Mouse (Mus musculus): ENCODE results near the gene 1600014C23Rik. TPM values are rescaled to one million over a fixed set of nuclear protein-coding genes. Genes with fewer than 3 reads are reported as not detected.

The 1600014C23Rik gene
- total RNA-seq (2014; rRNA removed): not detected in 2 replicates
- 0.51 and 0.64 TPM in 2 replicates for polyA plus RNA-seq (2015; fragmentation: Nextera tagmentation; extraction: Ambion mirVana)

DNA sequence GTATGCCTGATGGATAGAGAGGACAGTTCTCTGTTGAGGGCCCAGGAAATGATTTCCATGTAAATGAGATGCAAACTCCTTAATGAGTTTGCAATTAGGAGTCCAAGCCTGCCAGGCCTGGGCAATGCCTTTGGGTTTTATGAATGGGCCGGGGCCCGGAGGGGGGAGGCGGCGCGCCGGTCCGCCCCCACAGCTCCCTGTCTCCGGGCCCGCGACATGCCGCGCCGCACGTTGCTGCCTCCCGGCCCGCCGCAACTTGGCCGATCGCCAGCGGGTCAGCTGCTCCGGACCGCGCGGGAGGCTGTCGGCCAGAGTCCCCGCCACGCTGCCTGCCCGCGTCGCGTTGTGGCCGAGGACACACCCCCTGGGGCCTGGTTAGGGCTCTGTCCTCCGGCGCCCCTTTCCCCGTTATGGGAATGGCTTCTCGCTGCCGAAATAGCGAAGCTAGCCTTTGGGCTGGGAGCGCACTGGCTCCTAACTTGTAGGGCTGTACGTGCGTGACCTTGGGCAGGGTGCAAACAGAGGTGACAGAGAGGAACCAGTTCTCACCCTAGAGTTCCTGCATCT is at the start of gene 1600014C23Rik:
1600014C23Rik (minus strand) TSS at position 110 of the 567 bp plus-strand sequence.
- WGBS: 1% methylated on average over 37 of the region's 41 CpGs

DNA sequence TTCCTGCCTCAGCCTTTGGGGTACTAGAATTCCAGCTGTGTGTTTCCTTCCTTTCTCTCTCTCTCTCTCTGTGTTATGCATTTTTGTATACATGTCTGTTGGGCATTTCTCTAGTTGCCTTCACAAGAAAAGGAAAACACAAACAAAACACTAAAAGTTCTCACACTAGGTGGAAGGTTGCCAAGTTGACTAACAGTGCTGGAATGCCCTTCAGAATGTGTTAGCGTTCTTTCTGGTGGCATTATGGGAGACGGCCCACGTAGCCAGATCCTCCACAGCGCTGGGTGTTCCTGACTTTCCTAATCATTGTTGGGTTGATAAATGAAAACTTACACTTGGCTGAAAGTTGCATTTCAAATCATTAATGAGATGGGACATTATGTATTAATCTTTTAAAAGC is 44.8 kb upstream of the 1600014C23Rik start:
- WGBS: 82% methylated on average over 4 of the region's 4 CpGs
- no peaks in the 10 kb centered on the region for H3K4me1 ChIP-seq (ENCODE audit: insufficient read depth, low read length)
- DNase-seq (ENCODE audit: low spot score): no peak
- H3K9me3 ChIP-seq (ENCODE audit: low read length): no peaks in the 10 kb centered on the region
- H3K4me2 ChIP-seq (ENCODE audit: low read depth, low read length): no peak overlapping the region
- no peak overlapping the region for H3K9ac ChIP-seq (replicated peaks; ENCODE audit: low read length)
- no peak overlapping the region for H3K27ac ChIP-seq
- no peaks in the 10 kb centered on the region for H3K36me3 ChIP-seq (ENCODE audit: insufficient read depth, low read length)
- H3K27me3 ChIP-seq (ENCODE audit: insufficient read depth, low read length): no peaks in the 10 kb centered on the region
- TF ChIP-seq CTCF (IDR thresholded peaks at IDR 0.05; ENCODE audit: low read depth): no peak
- H3K4me3 ChIP-seq (ENCODE audit: low read length): no peak overlapping the region
- ATAC-seq: no peak

More for the DNA sequence above, at the start of gene 1600014C23Rik:
- no peaks in the 10 kb centered on the region for H3K36me3 ChIP-seq (ENCODE audit: insufficient read depth, low read length)
- H3K27ac ChIP-seq: peak within 1 kb of the TSS; percentile 56; the same call in 1 of the 2 replicates
- no peak for TF ChIP-seq CTCF (IDR thresholded peaks at IDR 0.05; ENCODE audit: low read depth)
- H3K9me3 ChIP-seq (ENCODE audit: low read length): no peaks in the 10 kb centered on the region
- peak within 1 kb of the TSS; percentile 57 for H3K4me2 ChIP-seq (ENCODE audit: low read depth, low read length)
- DNase-seq (ENCODE audit: low spot score): peak; percentile 81
- H3K4me1 ChIP-seq (ENCODE audit: insufficient read depth, low read length): peaks cover 18% of the 10 kb centered on the region; the same call in 1 of the 2 replicates
- H3K27me3 ChIP-seq (ENCODE audit: insufficient read depth, low read length): no peaks in the 10 kb centered on the region
- peak within 1 kb of the TSS; percentile 7; the same call in 1 of the 2 replicates for H3K9ac ChIP-seq (replicated peaks; ENCODE audit: low read length)
- ATAC-seq: peak; percentile 55
- H3K4me3 ChIP-seq (ENCODE audit: low read length): peak within 1 kb of the TSS; percentile 29

DNA sequence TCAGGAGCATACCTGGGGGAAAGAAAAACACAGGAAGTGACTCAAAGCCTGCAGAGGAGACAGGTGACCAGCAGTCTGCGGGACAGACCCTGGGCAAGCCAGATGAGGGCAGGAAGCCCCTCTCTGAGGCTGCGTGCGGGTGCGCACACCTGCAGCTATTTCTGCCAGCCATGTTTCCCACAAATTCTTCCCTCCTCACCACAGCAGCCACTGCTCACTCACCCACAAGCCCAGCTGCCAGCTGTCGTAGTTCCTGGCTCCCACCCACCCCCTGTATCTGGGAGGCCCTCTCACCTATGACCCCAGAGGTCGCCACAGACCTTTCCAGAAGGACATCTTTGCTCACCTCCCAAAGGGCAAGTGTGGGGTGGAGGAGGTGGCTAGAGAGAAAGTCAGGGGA is 43.8 kb upstream of the 1600014C23Rik start:
- no peak for ATAC-seq

DNA sequence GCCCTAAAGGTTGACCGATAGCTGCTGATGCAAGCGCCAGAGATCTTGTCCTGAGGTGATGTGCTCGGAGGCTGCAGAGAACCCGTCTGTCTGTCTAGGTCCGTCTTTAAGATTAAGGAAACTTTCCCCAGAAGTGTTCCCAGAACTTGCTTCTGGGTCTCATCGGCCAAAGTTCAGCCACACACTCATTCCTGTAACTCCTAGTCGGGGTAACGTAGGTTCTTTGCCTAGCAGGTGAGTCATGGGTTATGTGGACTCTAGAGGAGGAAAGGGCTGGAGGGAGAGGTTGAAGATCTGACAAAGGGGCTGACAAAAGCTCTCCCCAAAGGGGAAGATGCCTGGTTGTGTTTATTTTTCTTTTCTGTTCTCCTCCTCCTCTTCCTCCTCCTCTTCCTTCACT is 42.5 kb upstream of the 1600014C23Rik start:
- 94% methylated on average over 8 of the region's 8 CpGs for WGBS
- no peak overlapping the region for H3K4me3 ChIP-seq (ENCODE audit: low read length)
- DNase-seq (ENCODE audit: low spot score) (no peak), ATAC-seq (no peak)
- H3K36me3 ChIP-seq (ENCODE audit: insufficient read depth, low read length): no peaks in the 10 kb centered on the region
- H3K27ac ChIP-seq: no peak overlapping the region
- TF ChIP-seq CTCF (IDR thresholded peaks at IDR 0.05; ENCODE audit: low read depth): no peak
- H3K9me3 ChIP-seq (ENCODE audit: low read length): no peaks in the 10 kb centered on the region
- no peaks in the 10 kb centered on the region for H3K4me1 ChIP-seq (ENCODE audit: insufficient read depth, low read length)
- H3K27me3 ChIP-seq (ENCODE audit: insufficient read depth, low read length): no peaks in the 10 kb centered on the region
- H3K9ac ChIP-seq (replicated peaks; ENCODE audit: low read length): no peak overlapping the region
- H3K4me2 ChIP-seq (ENCODE audit: low read depth, low read length): no peak overlapping the region

More for the DNA sequence above, 43.8 kb upstream of the 1600014C23Rik start:
- no peak for DNase-seq (ENCODE audit: low spot score)
- Histone ChIP-seq H3K9me3 (ENCODE audit: low read length) (no peaks in the 10 kb centered on the region), H3K36me3 (ENCODE audit: insufficient read depth, low read length) (no peaks in the 10 kb centered on the region), H3K4me2 (ENCODE audit: low read depth, low read length) (no peak overlapping the region), H3K27me3 (ENCODE audit: insufficient read depth, low read length) (no peaks in the 10 kb centered on the region), H3K4me1 (ENCODE audit: insufficient read depth, low read length) (no peaks in the 10 kb centered on the region), H3K4me3 (ENCODE audit: low read length) (no peak overlapping the region), H3K9ac (replicated peaks; ENCODE audit: low read length) (no peak overlapping the region), H3K27ac (no peak overlapping the region)
- TF ChIP-seq CTCF (IDR thresholded peaks at IDR 0.05; ENCODE audit: low read depth): no peak
- WGBS: 77% methylated on average over 6 of the region's 6 CpGs

DNA sequence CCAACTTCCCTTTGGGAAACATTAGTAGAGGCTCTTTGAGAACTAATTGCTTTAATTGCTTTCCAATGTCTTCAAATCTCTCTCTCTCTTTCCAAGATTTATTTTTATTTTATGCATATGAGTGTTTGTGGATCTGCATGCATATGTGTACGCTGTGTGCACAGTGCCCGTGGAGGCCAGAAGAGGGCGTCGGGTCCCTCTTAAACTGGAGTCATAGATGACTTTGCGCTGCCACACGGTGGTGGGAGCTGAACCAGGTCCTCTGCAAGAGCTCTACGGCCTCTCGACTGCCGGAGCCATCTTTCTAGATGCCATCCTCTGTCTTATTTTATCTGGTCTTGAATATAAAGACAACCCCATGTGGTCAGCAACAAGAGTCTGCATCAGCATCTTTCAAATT is 41.8 kb upstream of the 1600014C23Rik start:
- Histone ChIP-seq H3K27ac (no peak overlapping the region), H3K4me2 (ENCODE audit: low read depth, low read length) (no peak overlapping the region), H3K9me3 (ENCODE audit: low read length) (no peaks in the 10 kb centered on the region), H3K4me3 (ENCODE audit: low read length) (no peak overlapping the region), H3K9ac (replicated peaks; ENCODE audit: low read length) (no peak overlapping the region), H3K27me3 (ENCODE audit: insufficient read depth, low read length) (no peaks in the 10 kb centered on the region), H3K4me1 (ENCODE audit: insufficient read depth, low read length) (peaks cover 1% of the 10 kb centered on the region; the same call in 1 of the 2 replicates), H3K36me3 (ENCODE audit: insufficient read depth, low read length) (no peaks in the 10 kb centered on the region)
- WGBS: 86% methylated on average over 9 of the region's 9 CpGs
- TF ChIP-seq CTCF (IDR thresholded peaks at IDR 0.05; ENCODE audit: low read depth): peak; percentile 43
- DNase-seq (ENCODE audit: low spot score) (no peak), ATAC-seq (no peak)

DNA sequence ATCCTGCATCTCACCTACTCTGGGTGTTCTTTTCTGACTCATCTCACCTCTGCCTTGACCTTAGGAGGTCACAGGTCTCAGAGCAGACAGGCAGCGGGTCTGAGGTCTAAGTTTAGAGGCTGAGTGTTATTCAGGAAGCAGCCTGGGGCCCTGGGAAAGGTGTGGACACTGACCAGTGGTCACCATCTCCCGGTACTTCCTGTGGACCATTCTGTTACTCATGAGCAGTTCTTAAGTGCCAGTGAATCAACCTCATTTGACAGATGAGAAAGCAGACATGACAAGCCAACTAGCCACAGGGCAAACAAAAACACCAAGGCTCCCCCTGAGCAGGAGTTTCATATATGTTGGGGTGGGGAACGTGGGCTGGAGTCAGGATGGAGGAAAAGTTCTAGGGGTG is 38.9 kb upstream of the 1600014C23Rik start:
- ATAC-seq: no peak
- TF ChIP-seq CTCF (IDR thresholded peaks at IDR 0.05; ENCODE audit: low read depth): no peak
- no peaks in the 10 kb centered on the region for H3K27me3 ChIP-seq (ENCODE audit: insufficient read depth, low read length)
- no peak overlapping the region for H3K4me2 ChIP-seq (ENCODE audit: low read depth, low read length)
- no peak overlapping the region for H3K4me3 ChIP-seq (ENCODE audit: low read length)
- 74% methylated on average over 3 of the region's 3 CpGs for WGBS
- H3K4me1 ChIP-seq (ENCODE audit: insufficient read depth, low read length): peaks cover 8% of the 10 kb centered on the region
- no peak for DNase-seq (ENCODE audit: low spot score)
- H3K36me3 ChIP-seq (ENCODE audit: insufficient read depth, low read length): no peaks in the 10 kb centered on the region
- no peak overlapping the region for H3K27ac ChIP-seq
- no peaks in the 10 kb centered on the region for H3K9me3 ChIP-seq (ENCODE audit: low read length)
- H3K9ac ChIP-seq (replicated peaks; ENCODE audit: low read length): no peak overlapping the region

DNA sequence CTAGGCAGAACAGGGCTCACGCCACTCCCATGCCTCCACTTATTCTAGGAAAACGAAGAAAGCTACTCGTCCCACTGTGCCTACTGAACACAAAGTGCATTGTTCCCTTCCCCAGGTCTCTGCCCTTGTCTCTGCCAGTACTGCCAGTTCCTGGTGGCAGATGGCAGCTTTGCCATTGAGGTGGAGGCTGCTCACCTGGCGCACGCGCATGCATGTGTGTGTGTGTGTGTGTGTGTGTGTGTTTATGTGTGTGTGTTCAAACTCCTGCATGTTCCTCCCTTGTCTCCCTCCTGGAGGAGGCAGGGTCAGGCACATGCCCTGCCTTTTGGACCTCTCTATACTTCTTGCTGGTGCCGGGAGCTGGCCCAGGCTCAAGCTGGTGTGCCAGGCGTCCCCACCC is 38.5 kb upstream of the 1600014C23Rik start:
- H3K4me1 ChIP-seq (ENCODE audit: insufficient read depth, low read length): peaks cover 8% of the 10 kb centered on the region
- 77% methylated on average over 8 of the region's 8 CpGs for WGBS
- no peaks in the 10 kb centered on the region for H3K27me3 ChIP-seq (ENCODE audit: insufficient read depth, low read length)
- H3K4me2 ChIP-seq (ENCODE audit: low read depth, low read length): no peak overlapping the region
- DNase-seq (ENCODE audit: low spot score): no peak
- no peaks in the 10 kb centered on the region for H3K36me3 ChIP-seq (ENCODE audit: insufficient read depth, low read length)
- ATAC-seq: no peak
- H3K9me3 ChIP-seq (ENCODE audit: low read length): no peaks in the 10 kb centered on the region
- H3K4me3 ChIP-seq (ENCODE audit: low read length): no peak overlapping the region
- no peak overlapping the region for H3K27ac ChIP-seq
- TF ChIP-seq CTCF (IDR thresholded peaks at IDR 0.05; ENCODE audit: low read depth): no peak
- H3K9ac ChIP-seq (replicated peaks; ENCODE audit: low read length): no peak overlapping the region
